Mouse (Mus musculus) layer of hippocampus, adult 2 months (tissue): ENCODE data around the gene Adamtsl5. TPM values are rescaled to one million over a fixed set of nuclear protein-coding genes. Genes with fewer than 3 reads are reported as not detected.
"Not testable (repeated sequence)": the region's sequence is repeated elsewhere in the genome, so short reads cannot be mapped to it uniquely, and the experiment has no call there.

Experiments
- DNase-seq, 2 experiments: peaks; one replicate each; pipeline ENCODE4 v3.0.0; 2022; ENCODE audit warnings: low spot score in 2 of 2
- H3K27ac ChIP-seq: fragments of 200-600 bp; 2 replicates; pipeline ENCODE4 v1.8.1; 2022
- H3K4me3 ChIP-seq: fragments of 200-600 bp; 2 replicates; pipeline ENCODE4 v1.8.1; 2022; ENCODE audit warnings: mild to moderate bottlenecking
- CTCF ChIP-seq: fragments of 200-600 bp; conservative IDR thresholded peaks from 2 replicates; pipeline ENCODE4 v1.8.1; 2022; ENCODE audit warnings: antibody characterized with exemption, mild to moderate bottlenecking, moderate library complexity
- total RNA-seq, 2 experiments: library from RNA; stranded (reverse); gene quantifications; 2 replicates each; pipeline ENCODE4 v1.2.3; 2021

Gene Adamtsl5
- total RNA-seq, 2 experiments from 2014 or later = 4.7 to 7.2 TPM

GRCm38 (mm10) chr10:80367954-80368353 lies 19.7 kb upstream of the Adamtsl5 start:
- no peak overlapping the region for H3K4me3 ChIP-seq
- no peak overlapping the region for H3K27ac ChIP-seq
- no peak for TF ChIP-seq CTCF
- no peak for DNase-seq

- TF ChIP-seq CTCF = no peak
- Histone ChIP-seq H3K27ac (no peak overlapping the region), H3K4me3 (no peak overlapping the region)
- DNase-seq = no peak
These were observed 17.5 kb upstream of the Adamtsl5 start for GRCm38 (mm10) chr10:80365736-80366135.

DNA sequence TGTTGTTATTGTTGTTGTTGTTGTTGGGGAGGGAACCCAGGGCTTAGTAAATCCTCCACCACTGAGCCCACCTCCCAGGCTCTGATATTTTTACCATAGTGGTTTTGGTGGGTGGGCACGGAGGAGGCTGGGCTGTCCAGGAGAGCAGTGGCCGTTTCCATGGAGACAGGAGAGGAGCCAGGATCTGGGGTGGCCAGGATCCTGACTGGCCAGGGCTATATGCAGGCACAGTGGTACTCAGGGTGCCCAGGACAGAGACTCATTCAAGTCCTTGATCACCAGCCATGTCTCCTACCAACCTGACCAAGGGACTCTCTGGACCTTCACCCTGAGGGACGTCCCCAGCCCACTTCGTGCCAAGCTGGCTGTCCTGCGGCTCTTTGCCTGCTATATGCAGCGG lies 15.5 kb upstream of the Adamtsl5 start:
- no peak overlapping the region for H3K27ac ChIP-seq
- DNase-seq = no peak
- no peak overlapping the region for H3K4me3 ChIP-seq
- no peak for TF ChIP-seq CTCF

DNA sequence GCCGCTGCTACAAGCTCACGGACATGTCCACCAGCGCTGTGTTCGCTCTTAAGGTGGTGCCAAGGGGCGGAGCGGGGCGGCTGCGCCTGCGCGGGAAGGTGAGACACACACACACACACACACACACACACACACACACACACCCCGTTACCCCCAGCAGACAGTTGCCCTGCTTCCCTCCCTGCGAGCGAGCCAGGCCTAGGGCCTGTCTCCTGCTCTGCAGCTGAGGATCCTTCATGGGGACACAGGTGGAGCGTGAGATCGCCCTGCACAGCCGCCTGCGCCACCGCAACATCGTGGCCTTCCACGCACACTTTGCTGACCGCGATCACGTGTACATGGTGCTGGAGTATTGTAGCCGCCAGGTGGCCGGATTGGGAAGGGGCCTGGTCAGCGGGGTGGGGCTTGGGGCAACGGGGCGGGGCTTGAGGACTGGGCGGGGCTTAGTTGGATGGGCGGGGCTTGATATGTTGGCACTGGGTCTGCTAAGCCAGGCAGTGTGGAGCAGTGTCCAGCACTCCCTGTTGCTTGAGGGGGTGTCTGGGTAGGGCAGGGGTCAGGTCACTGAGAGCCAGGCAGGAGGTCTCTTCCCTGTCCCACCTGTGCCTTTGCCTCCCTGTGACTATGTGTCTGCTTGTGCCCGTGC lies 9.9 kb upstream of the Adamtsl5 start:
- TF ChIP-seq CTCF = no peak
- Histone ChIP-seq H3K4me3 (peak overlapping the region; percentile 56), H3K27ac (no peak overlapping the region)
- no peak for DNase-seq

- peak overlapping the region; percentile 56 for H3K4me3 ChIP-seq
- peak overlapping the region; percentile 87; the same call in 1 of the 2 replicates for H3K27ac ChIP-seq
- no peak for TF ChIP-seq CTCF
- peak in 1 of 2 experiments; percentile 45 for DNase-seq
These were observed 9.1 kb upstream of the Adamtsl5 start for GRCm38 (mm10) chr10:80357336-80357735.

- H3K4me3 ChIP-seq = peak overlapping the region; percentile 56
- no peak for DNase-seq
- no peak for TF ChIP-seq CTCF
- H3K27ac ChIP-seq = peak overlapping the region; percentile 87
These were observed 8.5 kb upstream of the Adamtsl5 start for GRCm38 (mm10) chr10:80356737-80357136.

GRCm38 (mm10) chr10:80356001-80356682 lies 7.9 kb upstream of the Adamtsl5 start, which contains the start of gene Plk5:
Plk5 (plus strand) TSS chr10:80356459.
- peak within 1 kb of the TSS; percentile 56 for H3K4me3 ChIP-seq
- no peak for TF ChIP-seq CTCF
- H3K27ac ChIP-seq = peak within 1 kb of the TSS; percentile 87
- DNase-seq = no peak

DNA sequence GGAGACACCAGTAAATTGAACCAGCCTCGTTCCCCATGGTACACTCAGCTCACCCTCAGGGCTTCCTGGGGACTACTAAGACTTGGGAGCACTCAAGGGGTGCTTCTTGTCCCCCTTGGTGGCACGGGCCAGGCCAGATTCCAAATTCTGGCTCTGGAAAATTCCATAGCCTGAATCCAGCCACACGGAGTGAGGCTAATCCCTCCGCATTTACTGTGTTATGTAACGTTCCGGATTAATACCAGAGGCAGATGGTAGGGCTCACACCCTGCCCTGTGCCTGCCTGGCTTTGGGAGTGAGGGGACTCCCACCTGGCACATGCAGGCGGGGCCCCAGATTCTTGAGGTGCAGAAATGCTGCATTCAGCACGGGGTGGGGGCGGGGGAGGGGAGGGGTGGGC lies 7.2 kb upstream of the Adamtsl5 start:
- DNase-seq = no peak
- H3K27ac ChIP-seq = peak overlapping the region; percentile 87
- peak overlapping the region; percentile 56 for H3K4me3 ChIP-seq
- no peak for TF ChIP-seq CTCF

DNA sequence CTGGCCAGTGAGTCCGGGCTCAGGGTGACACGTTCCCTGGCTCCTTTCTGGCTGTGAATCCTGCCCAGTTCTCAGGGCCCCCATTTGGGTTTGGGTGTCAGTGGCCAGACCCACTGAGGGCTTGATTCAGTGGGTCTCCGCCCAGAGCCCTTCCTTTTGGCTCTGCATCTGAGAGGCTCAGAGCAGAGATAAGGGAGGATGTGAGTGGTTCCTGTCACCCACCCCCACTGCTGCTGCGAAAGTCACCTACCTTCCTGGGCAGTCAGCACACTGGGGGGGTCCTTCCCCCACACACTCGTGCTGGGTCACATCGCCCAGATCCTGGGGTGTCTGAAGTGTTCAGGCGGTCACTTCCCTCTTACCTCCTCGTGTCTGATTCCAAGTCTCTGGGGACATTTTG lies 4.5 kb upstream of the Adamtsl5 start:
- no peak for TF ChIP-seq CTCF
- Histone ChIP-seq H3K27ac (no peak overlapping the region), H3K4me3 (no peak overlapping the region)
- no peak for DNase-seq

DNA sequence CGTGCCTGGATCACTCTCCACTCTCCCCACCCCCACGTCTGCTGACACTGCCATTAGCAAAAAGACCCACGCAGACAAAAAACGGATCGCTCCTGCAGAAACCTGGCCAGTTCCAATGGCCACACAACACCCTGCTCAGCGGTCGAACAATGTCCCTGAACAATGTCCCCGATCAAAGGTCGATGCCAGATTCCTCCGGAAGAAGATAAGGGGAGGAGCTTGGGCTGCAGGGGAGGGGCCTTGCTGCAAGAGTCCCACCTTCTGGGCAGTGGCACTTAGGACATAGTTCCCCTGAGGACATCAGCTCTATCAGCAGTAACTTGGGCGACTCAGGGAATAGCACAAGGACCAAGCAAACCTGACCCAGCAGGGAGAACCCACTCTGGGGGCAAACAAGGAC lies 3.7 kb upstream of the Adamtsl5 start:
- no peak overlapping the region for H3K27ac ChIP-seq
- no peak overlapping the region for H3K4me3 ChIP-seq
- DNase-seq = no peak
- TF ChIP-seq CTCF = no peak

GRCm38 (mm10) chr10:80350292-80350691 lies 2.1 kb upstream of the Adamtsl5 start:
- peak; percentile 99 for TF ChIP-seq CTCF
- Histone ChIP-seq H3K4me3 (no peak overlapping the region), H3K27ac (no peak overlapping the region)
- peak; percentile 77 to 92 for DNase-seq

DNA sequence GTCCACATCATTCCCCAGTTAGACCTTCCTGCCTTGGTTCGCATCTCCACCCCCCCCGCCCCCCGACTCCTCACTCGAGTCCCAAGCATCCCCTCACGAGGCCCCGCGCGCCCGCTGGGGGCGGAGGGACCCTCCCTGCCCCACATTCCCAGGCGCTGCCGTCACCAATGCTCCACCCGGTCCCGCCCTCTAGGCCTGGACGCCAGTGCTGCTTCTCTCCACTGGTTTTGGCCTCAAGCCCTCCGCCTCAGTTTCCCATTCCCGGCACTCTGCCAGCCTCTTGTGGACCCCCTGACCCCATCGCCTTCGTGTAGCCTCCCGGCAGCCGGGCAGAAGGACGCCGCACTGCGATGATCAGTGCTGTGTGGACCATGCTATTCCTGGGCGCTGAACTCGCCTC lies 769 bp upstream of the Adamtsl5 start:
- TF ChIP-seq CTCF = no peak
- no peak overlapping the region for H3K4me3 ChIP-seq
- no peak for DNase-seq
- H3K27ac ChIP-seq = no peak overlapping the region

GRCm38 (mm10) chr10:80347514-80347967 lies 671 bp downstream of the Adamtsl5 start:
- Histone ChIP-seq H3K4me3 (peak overlapping the region; percentile 47; the same call in 1 of the 2 replicates), H3K27ac (0 out of 2 replicates have a peak overlapping the region, but pooled peaks have one; percentile 14)
- TF ChIP-seq CTCF = no peak
- DNase-seq = no peak

DNA sequence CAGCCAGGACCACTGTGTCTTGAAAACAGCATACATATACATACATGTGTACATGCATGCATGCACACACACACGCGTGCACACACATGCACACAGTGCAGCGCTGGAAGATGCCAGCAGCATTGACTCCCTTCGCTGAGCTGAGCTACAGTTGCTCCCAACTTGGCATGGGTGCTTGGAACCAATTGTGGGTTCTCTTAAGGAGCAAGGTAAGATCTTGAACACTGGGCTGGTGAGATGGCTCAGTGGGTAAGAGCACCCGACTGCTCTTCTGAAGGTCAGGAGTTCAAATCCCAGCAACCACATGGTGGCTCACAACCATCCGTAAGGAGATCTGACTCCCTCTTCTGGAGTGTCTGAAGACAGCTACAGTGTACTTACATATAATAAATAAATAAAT lies 2.3 kb downstream of the Adamtsl5 start:
- not testable (repeated sequence) for DNase-seq, H3K27ac ChIP-seq, H3K4me3 ChIP-seq
